Mouse (Mus musculus): ENCODE results near the gene Mast4. TPM values are rescaled to one million over a fixed set of nuclear protein-coding genes. Genes with fewer than 3 reads are reported as not detected.

The Mast4 gene
- total and polyA plus RNA-seq, 3 experiments: 0.99 to 7.4 (median 6.1) TPM

GRCm38 (mm10) chr13:103135224-103135883 lies 198.9 kb downstream of the Mast4 start:
- no peak overlapping the region for H3K9ac ChIP-seq (ENCODE audit: insufficient read depth, low read depth)
- no peaks in the 10 kb centered on the region for H3K79me2 ChIP-seq (replicated peaks; ENCODE audit: control insufficient read depth, extremely low read depth, insufficient read depth, poor library complexity, severe bottlenecking)
- no peak for TF ChIP-seq E2F4 (IDR thresholded peaks at IDR 0.05; ENCODE audit: insufficient replicate concordance, low read depth, low read length)
- TF ChIP-seq ZMIZ1 (IDR thresholded peaks at IDR 0.05; ENCODE audit: low read depth, low read length): no peak
- no peak for TF ChIP-seq MXI1 (IDR thresholded peaks at IDR 0.05; ENCODE audit: low read depth, low read length)
- TF ChIP-seq ZKSCAN1 (IDR thresholded peaks at IDR 0.05; ENCODE audit: borderline replicate concordance, low read depth, low read length): no peak
- TF ChIP-seq UBTF (IDR thresholded peaks at IDR 0.05; ENCODE audit: low read depth, low read length): no peak
- no peak for TF ChIP-seq EP300 (IDR thresholded peaks at IDR 0.05; ENCODE audit: low read length)
- TF ChIP-seq JUN (IDR thresholded peaks at IDR 0.05; ENCODE audit: insufficient read depth, low read depth, low read length): no peak
- TF ChIP-seq MEF2A (IDR thresholded peaks at IDR 0.05; ENCODE audit: borderline replicate concordance, low read depth, low read length): no peak
- TF ChIP-seq POLR2A (IDR thresholded peaks at IDR 0.05; ENCODE audit: low read depth, low read length): no peak
- no peak for TF ChIP-seq TBP (conservative IDR thresholded peaks at IDR 0.05; ENCODE audit: low read depth, low read length)
- no peak for TF ChIP-seq MYC (IDR thresholded peaks at IDR 0.05; ENCODE audit: low read depth, low read length)
- TF ChIP-seq IRF4 (IDR thresholded peaks at IDR 0.05; ENCODE audit: low read depth, low read length): no peak
- no peak for TF ChIP-seq TCF12 (IDR thresholded peaks at IDR 0.05; ENCODE audit: low read depth, low read length)
- TF ChIP-seq SMC3 (IDR thresholded peaks at IDR 0.05; ENCODE audit: low read depth, low read length): no peak
- TF ChIP-seq ETS1 (conservative IDR thresholded peaks at IDR 0.05; ENCODE audit: low read depth, low read length): no peak
- no peak for TF ChIP-seq RAD21 (IDR thresholded peaks at IDR 0.05; ENCODE audit: low read depth, low read length)
- TF ChIP-seq USF1 (IDR thresholded peaks at IDR 0.05; ENCODE audit: low read depth, low read length): no peak
- TF ChIP-seq MAX (IDR thresholded peaks at IDR 0.05; ENCODE audit: low read length): no peak
- no peak for TF ChIP-seq CTCF (conservative IDR thresholded peaks at IDR 0.05 in 1 of 2, IDR thresholded peaks at IDR 0.05 in 1 of 2; ENCODE audit: low read depth in 2 of 2, low read length in 2 of 2)
- TF ChIP-seq ZC3H11A (IDR thresholded peaks at IDR 0.05; ENCODE audit: low read depth, low read length): no peak
- dilution Hi-C loops (cut with MboI; ENCODE audit: extremely low pct_ligation_motif_present, extremely low pct_unique_long_range_greater_than_20kb, low sequenced_read_pairs): no loop called here
- no peak overlapping the region for H3K27ac ChIP-seq (ENCODE audit: insufficient read depth, low read depth)
- no peak for DNase-seq (ENCODE audit: extremely low read depth)
- H3K27me3 ChIP-seq (replicated peaks): no peaks in the 10 kb centered on the region
- H3K9me3 ChIP-seq (replicated peaks; ENCODE audit: low read length): peaks cover 1% of the 10 kb centered on the region
- no peak overlapping the region for H3K4me2 ChIP-seq (ENCODE audit: insufficient read depth, low read depth, poor library complexity, severe bottlenecking)
- in situ Hi-C loops (cut with MboI; ENCODE audit: low pct_ligation_motif_present, low pct_unique_long_range_greater_than_20kb, low sequenced_read_pairs): no loop called here
- no peak overlapping the region for H3K4me3 ChIP-seq (replicated peaks in 1 of 3; ENCODE audit: low read depth in 2 of 3, low read length in 2 of 3, poor library complexity in 1 of 3)
- no peaks in the 10 kb centered on the region for H3K36me3 ChIP-seq (replicated peaks in 1 of 2; ENCODE audit: control insufficient read depth in 1 of 2, insufficient read depth in 1 of 2, low read length in 1 of 2)
- H3K4me1 ChIP-seq (ENCODE audit: control insufficient read depth in 1 of 2, insufficient read depth in 2 of 2): peaks cover 0 to 4% of the 10 kb centered on the region in 2 experiments; a peak in 1 of 4 replicates

- Histone ChIP-seq H3K4me1 (ENCODE audit: control insufficient read depth in 1 of 2, insufficient read depth in 2 of 2) (no peaks in the 10 kb centered on the region), H3K9me3 (replicated peaks; ENCODE audit: low read length) (no peaks in the 10 kb centered on the region), H3K4me2 (ENCODE audit: insufficient read depth, low read depth, poor library complexity, severe bottlenecking) (no peak overlapping the region), H3K27ac (ENCODE audit: insufficient read depth, low read depth) (no peak overlapping the region), H3K36me3 (replicated peaks in 1 of 2; ENCODE audit: control insufficient read depth in 1 of 2, insufficient read depth in 1 of 2, low read length in 1 of 2) (no peaks in the 10 kb centered on the region), H3K79me2 (replicated peaks; ENCODE audit: control insufficient read depth, extremely low read depth, insufficient read depth, poor library complexity, severe bottlenecking) (no peaks in the 10 kb centered on the region), H3K4me3 (replicated peaks in 1 of 3; ENCODE audit: low read depth in 2 of 3, low read length in 2 of 3, poor library complexity in 1 of 3) (no peak overlapping the region), H3K27me3 (replicated peaks) (no peaks in the 10 kb centered on the region), H3K9ac (ENCODE audit: insufficient read depth, low read depth) (no peak overlapping the region)
- TF ChIP-seq JUND (conservative IDR thresholded peaks at IDR 0.05; ENCODE audit: low read depth, low read length) (no peak), RAD21 (IDR thresholded peaks at IDR 0.05; ENCODE audit: low read depth, low read length) (no peak)
- dilution Hi-C loops (cut with MboI; ENCODE audit: extremely low pct_ligation_motif_present, extremely low pct_unique_long_range_greater_than_20kb, low sequenced_read_pairs) (no loop called here), in situ Hi-C loops (cut with MboI; ENCODE audit: low pct_ligation_motif_present, low pct_unique_long_range_greater_than_20kb, low sequenced_read_pairs) (no loop called here)
- DNase-seq (ENCODE audit: extremely low read depth): no peak
These were observed 202.5 kb downstream of the Mast4 start for GRCm38 (mm10) chr13:103131781-103132180.

Data from CH12.LX (cell line).